Mouse (Mus musculus): ENCODE data around the gene Olfr1126.

- no peak for TF ChIP-seq POLR2A (IDR thresholded peaks at IDR 0.05; ENCODE audit: extremely low read depth, insufficient read depth, low read length)
- no peak for TF ChIP-seq CTCF (IDR thresholded peaks at IDR 0.05; ENCODE audit: low read depth, low read length)
Observed at GRCm38 (mm10) chr2:87416335-87416734, 37.4 kb upstream of the Olfr1126 start, which contains the start of gene Olfr1123.

Data from liver, adult 2 months (tissue).